Mouse (Mus musculus) neural tube, embryonic 14.5 days (tissue): ENCODE results near the gene Slc7a6os. TPM values are rescaled to one million over a fixed set of nuclear protein-coding genes. Genes with fewer than 3 reads are reported as not detected.
"Not testable (repeated sequence)": the region's sequence is repeated elsewhere in the genome, so short reads cannot be mapped to it uniquely, and the experiment has no call there.

ENCODE experiments used
- ATAC-seq: fragments of 200-750 bp; cut with Nextera tagmentation; 2 replicates; pipeline ENCODE4 v1.8.0; 2017; ENCODE audit warnings: low read depth, mild to moderate bottlenecking, moderate TSS enrichment, moderate library complexity
- H3K27ac ChIP-seq: fragments of 300-500 bp; sonication (generic); 2 replicates; pipeline ENCODE4 v1.5.1; 2014; ENCODE audit warnings: low read depth, mild to moderate bottlenecking, control low read depth, low read length, moderate library complexity, mixed read lengths
- H3K27me3 ChIP-seq: fragments of 300-500 bp; sonication (generic); 2 replicates; pipeline ENCODE4 v1.6.1; 2014; ENCODE audit warnings: low read length; ENCODE audit not compliant: control insufficient read depth, insufficient read depth
- H3K36me3 ChIP-seq: fragments of 300-500 bp; sonication (generic); 2 replicates; pipeline ENCODE4 v1.6.1; 2014; ENCODE audit warnings: low read length, mixed read lengths; ENCODE audit not compliant: control insufficient read depth, insufficient read depth
- H3K4me1 ChIP-seq: fragments of 300-500 bp; sonication (generic); 2 replicates; pipeline ENCODE4 v1.6.1; 2014; ENCODE audit warnings: low read length; ENCODE audit not compliant: control insufficient read depth, insufficient read depth
- H3K4me2 ChIP-seq: fragments of 300-500 bp; sonication (generic); 2 replicates; pipeline ENCODE4 v1.6.1; 2014; ENCODE audit warnings: mild to moderate bottlenecking, low read depth, low read length, control low read depth
- H3K4me3 ChIP-seq: fragments of 300-500 bp; sonication (generic); 2 replicates; pipeline ENCODE4 v1.5.1; 2014; ENCODE audit warnings: low read depth, low read length, control low read depth, mixed read lengths
- H3K9ac ChIP-seq: fragments of 300-500 bp; sonication (generic); replicated peaks from 2 replicates; pipeline ENCODE4 v1.6.1; 2014; ENCODE audit warnings: low read depth, mild to moderate bottlenecking, control low read depth, low read length, mixed read lengths
- H3K9me3 ChIP-seq: fragments of 300-500 bp; sonication (generic); 2 replicates; pipeline ENCODE4 v1.6.1; 2016; ENCODE audit warnings: low read length; ENCODE audit not compliant: control insufficient read depth
- WGBS: fragments of 180-500 bp; shearing (Covaris S2); extraction: QIAGEN DNeasy Blood & Tissue Kit; methylation state at CpG from one replicate; pipeline ENCODE4 v1.1.7; 2014; 5-methylcytosine and 5-hydroxymethylcytosine counted together
- polyA plus RNA-seq: library from polyadenylated mRNA; unstranded; fragments of >200 nt; fragmentation: Nextera tagmentation; extraction: Ambion mirVana; gene quantifications from 2 replicates; pipeline ENCODE4 v1.2.1, GENCODE M21; 2014

Gene Slc7a6os
- polyA plus RNA-seq, 1 experiment from 2014 or later: 38.7 TPM

DNA sequence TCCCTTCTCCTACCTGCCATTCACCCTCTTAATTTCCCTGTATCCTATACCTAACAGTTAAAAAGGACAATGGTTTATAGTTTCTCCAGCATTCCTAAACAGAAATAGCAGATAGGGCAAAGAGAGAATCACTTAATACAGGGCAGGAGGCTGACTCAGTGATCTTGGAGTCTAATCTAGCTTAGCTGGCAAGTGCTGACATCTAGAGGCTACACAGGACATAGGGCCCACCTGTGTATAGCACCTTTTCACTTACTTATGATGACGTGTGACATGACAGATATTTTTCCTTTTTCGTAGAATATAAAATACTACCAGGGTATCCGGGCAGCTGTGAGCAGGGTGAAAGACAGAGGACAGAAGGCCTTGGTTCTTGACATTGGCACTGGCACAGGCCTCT is 8.9 kb upstream of the Slc7a6os start:
- Histone ChIP-seq H3K36me3 (peaks cover 48% of the 10 kb centered on the region), H3K27ac (no peak overlapping the region), H3K9ac (no peak overlapping the region), H3K9me3 (no peaks in the 10 kb centered on the region), H3K4me3 (no peak overlapping the region), H3K4me1 (no peaks in the 10 kb centered on the region), H3K27me3 (no peaks in the 10 kb centered on the region), H3K4me2 (no peak overlapping the region)
- 96% methylated on average over 3 of the region's 3 CpGs for WGBS
- ATAC-seq: no peak

DNA sequence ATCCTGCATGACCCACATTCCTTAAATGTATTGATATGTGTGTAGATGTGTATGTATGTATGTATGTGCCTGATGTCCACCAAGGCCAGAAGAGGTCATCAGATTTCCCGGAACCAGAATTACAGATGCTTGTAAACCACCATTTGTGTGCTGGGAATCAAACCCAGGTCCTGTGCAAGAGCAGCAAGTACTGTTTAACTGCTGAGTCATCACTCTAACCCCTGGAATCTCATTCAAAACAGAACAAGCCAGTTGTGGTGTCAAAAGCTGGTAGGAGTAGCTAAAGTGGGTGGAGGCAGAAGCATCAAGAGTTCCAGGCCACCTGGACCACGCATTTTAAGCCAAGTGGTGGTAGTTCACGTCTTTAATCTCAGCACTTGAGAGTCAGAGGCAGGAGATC is 3.2 kb upstream of the Slc7a6os start:
- H3K36me3 ChIP-seq: peaks cover 20% of the 10 kb centered on the region
- no peaks in the 10 kb centered on the region for H3K9me3 ChIP-seq
- no peak overlapping the region for H3K4me3 ChIP-seq
- ATAC-seq: no peak
- H3K4me1 ChIP-seq: peaks cover 15% of the 10 kb centered on the region; the same call in 1 of the 2 replicates
- 91% methylated on average over 3 of the region's 3 CpGs for whole genome bisulfite sequencing
- no peak overlapping the region for H3K27ac ChIP-seq
- no peak overlapping the region for H3K9ac ChIP-seq
- H3K4me2 ChIP-seq: no peak overlapping the region
- H3K27me3 ChIP-seq: no peaks in the 10 kb centered on the region

DNA sequence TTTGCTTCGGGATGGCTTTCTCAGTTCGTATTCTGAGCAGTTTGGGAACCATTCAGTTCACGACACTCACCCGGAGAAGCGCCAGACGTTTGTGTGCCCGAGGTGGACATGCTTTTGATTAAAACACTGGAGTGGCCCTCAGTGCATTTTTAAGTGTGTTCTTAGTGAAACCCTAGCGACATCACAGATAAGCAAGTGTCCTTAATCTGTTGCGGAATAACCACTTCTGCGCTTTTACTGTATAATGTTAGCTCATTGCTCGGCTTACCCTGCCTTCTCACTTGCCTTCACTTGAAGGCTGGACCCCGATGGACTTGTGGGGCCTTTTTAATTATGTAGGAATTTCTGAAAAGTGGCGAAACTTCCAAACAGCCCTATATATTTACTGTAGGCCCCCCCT is 686 bp upstream of the Slc7a6os start:
- 7% methylated on average over 13 of the region's 13 CpGs for WGBS
- Histone ChIP-seq H3K27me3 (no peaks in the 10 kb centered on the region), H3K27ac (peak overlapping the region; percentile 94), H3K9me3 (no peaks in the 10 kb centered on the region), H3K4me2 (peak overlapping the region; percentile 55), H3K4me3 (peak overlapping the region; percentile 84), H3K4me1 (peaks cover 15% of the 10 kb centered on the region; the same call in 1 of the 2 replicates), H3K9ac (peak overlapping the region; percentile 84), H3K36me3 (peaks cover 14% of the 10 kb centered on the region)
- no peak for ATAC-seq

DNA sequence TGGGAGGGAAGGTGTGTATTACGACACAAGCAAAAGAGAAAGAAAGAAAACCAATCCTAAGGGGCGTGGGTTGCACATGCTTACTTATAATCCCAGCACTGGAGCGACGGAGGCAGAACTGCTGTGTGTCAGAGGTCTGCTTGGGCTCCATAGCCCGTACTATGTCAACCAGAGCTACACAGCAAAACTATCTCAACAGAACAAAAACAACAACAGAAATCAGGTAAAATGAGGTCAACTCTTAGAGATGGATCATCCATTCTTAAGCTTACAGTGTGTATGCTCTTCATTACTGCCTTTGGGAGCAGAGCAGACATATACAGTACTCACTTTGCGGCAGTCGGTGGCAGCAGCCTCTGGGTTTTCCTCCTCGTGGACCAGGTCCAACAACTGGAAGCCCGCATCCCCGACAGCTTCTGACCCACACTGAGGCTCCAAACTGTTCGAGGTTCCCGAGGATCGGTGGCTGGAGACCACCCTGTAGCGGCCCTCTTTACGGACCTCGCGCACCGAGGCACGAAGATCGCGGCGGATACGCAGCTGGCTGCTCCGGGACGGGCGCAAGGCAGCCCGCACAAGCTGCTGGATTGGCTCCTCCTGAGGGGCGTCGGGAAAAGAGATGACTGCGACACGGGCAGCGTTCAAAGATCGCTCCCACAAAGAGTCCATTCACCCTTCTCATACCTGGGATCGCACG is 552 bp downstream of the Slc7a6os start:
- under 1% methylated on average over 35 of the region's 35 CpGs for WGBS

DNA sequence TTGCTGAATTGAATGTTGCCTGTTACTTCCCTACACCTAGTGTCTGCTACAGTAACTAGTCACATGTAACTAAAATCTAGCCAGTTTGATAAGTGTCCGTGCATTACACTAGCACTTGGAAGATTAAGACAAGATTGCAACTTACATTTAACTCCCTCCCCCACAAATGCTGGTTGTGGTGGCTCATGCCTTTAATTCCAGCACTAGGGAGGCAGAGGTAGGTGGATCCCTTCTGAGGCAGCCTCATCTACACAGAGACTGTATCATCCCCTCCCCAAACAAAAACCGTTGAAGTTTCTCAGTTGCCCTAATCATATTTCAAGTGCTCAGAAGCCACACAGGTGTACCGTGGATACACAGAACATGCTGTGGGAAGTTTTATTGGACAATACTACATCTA is 11.1 kb downstream of the Slc7a6os start:
- not testable (repeated sequence) for H3K27me3 ChIP-seq, H3K4me1 ChIP-seq, H3K4me3 ChIP-seq, H3K9me3 ChIP-seq, H3K9ac ChIP-seq, ATAC-seq, H3K4me2 ChIP-seq, H3K27ac ChIP-seq
- H3K36me3 ChIP-seq: peaks cover 74% of the 10 kb centered on the region
- WGBS: 88% methylated on average over 3 of the region's 3 CpGs

More for the DNA sequence above, 552 bp downstream of the Slc7a6os start:
- Histone ChIP-seq H3K9me3 (no peaks in the 10 kb centered on the region), H3K4me1 (peaks cover 15% of the 10 kb centered on the region; the same call in 1 of the 2 replicates), H3K4me3 (peak overlapping the region; percentile 84), H3K27me3 (no peaks in the 10 kb centered on the region), H3K27ac (peak overlapping the region; percentile 94), H3K4me2 (peak overlapping the region; percentile 95), H3K36me3 (peaks cover 8% of the 10 kb centered on the region), H3K9ac (peak overlapping the region; percentile 84)
- ATAC-seq: peak; percentile 73

DNA sequence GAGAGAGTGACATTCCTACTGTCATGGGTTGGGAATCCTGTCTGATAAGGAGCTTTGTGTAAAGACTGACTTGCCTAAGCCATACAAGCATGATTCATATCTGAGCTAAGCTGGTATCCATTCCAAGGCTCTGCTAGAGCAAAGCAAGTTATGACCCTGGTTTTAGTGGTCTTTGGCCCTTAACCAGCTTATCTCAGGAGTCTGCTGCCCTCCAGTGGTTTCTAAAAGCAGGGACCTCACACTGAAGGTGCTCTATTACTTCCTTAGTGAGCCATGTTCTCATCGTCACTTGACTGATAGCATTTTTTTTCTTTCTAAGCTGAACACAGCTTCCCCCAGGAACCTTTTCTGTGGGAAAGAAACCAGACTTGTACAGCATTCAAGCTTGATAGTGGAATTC is 12.0 kb downstream of the Slc7a6os start:
- Histone ChIP-seq H3K27me3 (no peaks in the 10 kb centered on the region), H3K9ac (no peak overlapping the region), H3K27ac (no peak overlapping the region), H3K36me3 (peaks cover 76% of the 10 kb centered on the region), H3K9me3 (no peaks in the 10 kb centered on the region), H3K4me3 (no peak overlapping the region), H3K4me1 (no peaks in the 10 kb centered on the region), H3K4me2 (no peak overlapping the region)
- WGBS: 14% methylated on average over 1 of the region's 1 CpGs
- no peak for ATAC-seq

DNA sequence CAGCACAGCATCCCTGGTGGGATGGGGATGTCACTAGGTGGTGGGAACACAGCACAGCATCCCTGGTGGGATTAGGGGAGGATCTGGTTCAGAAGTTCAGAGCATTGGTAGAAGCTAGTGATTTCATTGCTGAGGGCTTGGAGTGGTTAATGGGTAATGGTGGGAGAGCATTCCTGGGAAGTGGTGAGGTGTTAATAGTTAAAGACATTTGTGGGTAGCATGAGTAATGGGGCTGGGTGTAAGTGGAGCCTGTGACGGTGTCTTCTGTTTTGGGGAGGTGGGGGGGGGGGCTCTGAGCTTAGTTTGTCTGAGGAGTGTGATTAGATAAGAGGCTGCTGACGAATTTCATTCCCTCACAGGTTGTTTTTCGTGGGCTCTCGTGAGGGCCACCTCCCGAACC is 16.7 kb downstream of the Slc7a6os start:
- Histone ChIP-seq H3K4me2 (no peak overlapping the region), H3K4me1 (no peaks in the 10 kb centered on the region), H3K4me3 (no peak overlapping the region), H3K27ac (no peak overlapping the region), H3K9ac (no peak overlapping the region), H3K27me3 (no peaks in the 10 kb centered on the region), H3K9me3 (no peaks in the 10 kb centered on the region), H3K36me3 (peaks cover 63% of the 10 kb centered on the region)
- ATAC-seq: no peak
- WGBS: 91% methylated on average over 5 of the region's 5 CpGs

DNA sequence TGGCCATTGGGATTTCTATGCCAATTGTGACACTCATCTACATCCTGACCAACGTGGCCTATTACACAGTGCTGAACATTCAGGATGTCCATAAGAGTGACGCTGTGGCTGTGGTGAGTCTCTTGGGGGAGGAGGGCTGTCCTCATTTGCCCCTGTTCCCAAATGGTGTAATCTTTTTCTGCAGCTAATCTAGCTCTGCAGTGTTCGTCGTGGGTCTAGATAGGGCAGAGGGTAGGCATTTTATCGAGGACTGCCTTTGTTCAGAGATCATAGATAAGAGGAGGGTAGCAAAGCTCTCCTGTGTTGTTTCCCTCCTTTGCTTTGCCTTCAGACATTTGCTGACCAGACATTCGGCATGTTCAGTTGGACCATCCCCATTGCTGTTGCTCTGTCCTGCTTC is 17.6 kb downstream of the Slc7a6os start:
- Histone ChIP-seq H3K4me2 (no peak overlapping the region), H3K9me3 (no peaks in the 10 kb centered on the region), H3K4me3 (no peak overlapping the region), H3K4me1 (no peaks in the 10 kb centered on the region), H3K27ac (no peak overlapping the region), H3K9ac (no peak overlapping the region), H3K36me3 (peaks cover 56% of the 10 kb centered on the region), H3K27me3 (no peaks in the 10 kb centered on the region)
- WGBS: 96% methylated on average over 6 of the region's 6 CpGs
- ATAC-seq: no peak

DNA sequence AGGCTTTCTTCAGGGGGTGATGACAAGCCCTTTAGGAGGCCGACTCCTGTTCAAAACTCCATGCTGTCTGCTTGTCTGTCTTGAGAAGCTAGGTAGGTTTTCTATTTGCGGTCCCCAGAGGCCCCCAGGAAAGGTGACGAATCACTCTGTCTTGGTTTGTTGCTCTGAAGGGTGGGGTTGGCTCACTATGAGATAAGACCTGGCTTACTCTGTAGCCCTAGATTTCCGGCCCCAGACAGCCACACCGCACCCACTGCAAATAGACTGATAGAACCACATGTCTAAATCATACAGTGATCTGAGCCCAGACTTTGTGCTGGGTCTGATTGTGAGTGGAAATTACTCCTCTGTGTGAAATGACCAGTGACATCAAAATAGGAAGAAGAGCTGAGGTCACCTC is 19.1 kb downstream of the Slc7a6os start:
- Histone ChIP-seq H3K4me3 (no peak overlapping the region), H3K4me2 (no peak overlapping the region), H3K27ac (no peak overlapping the region), H3K9me3 (no peaks in the 10 kb centered on the region), H3K9ac (no peak overlapping the region), H3K4me1 (no peaks in the 10 kb centered on the region), H3K36me3 (peaks cover 42% of the 10 kb centered on the region), H3K27me3 (no peaks in the 10 kb centered on the region)
- WGBS: 97% methylated on average over 5 of the region's 5 CpGs
- ATAC-seq: no peak
